Mouse (Mus musculus) intestine, postnatal 0 days (tissue): ENCODE results near the gene Mat2a. TPM values are rescaled to one million over a fixed set of nuclear protein-coding genes. Genes with fewer than 3 reads are reported as not detected.
A peak's percentile ranks its signal among the peaks of the same experiment; 100 is the strongest.

Source experiments
- ATAC-seq: fragments of 200-750 bp; cut with Nextera tagmentation; 2 replicates; pipeline ENCODE4 v1.8.0; 2017; ENCODE audit warnings: mild to moderate bottlenecking, moderate TSS enrichment, moderate library complexity
- H3K27ac ChIP-seq: fragments of 300-500 bp; sonication (generic); 2 replicates; pipeline ENCODE4 v1.5.1; 2014; ENCODE audit warnings: mild to moderate bottlenecking, low read depth, low read length, moderate library complexity
- H3K27me3 ChIP-seq: fragments of 300-500 bp; sonication (generic); replicated peaks from 2 replicates; pipeline ENCODE4 v1.6.1; 2014; ENCODE audit warnings: low read length, mixed read lengths; ENCODE audit not compliant: control insufficient read depth, insufficient read depth
- H3K36me3 ChIP-seq: fragments of 300-500 bp; sonication (generic); 2 replicates; pipeline ENCODE4 v1.6.1; 2014; ENCODE audit warnings: mild to moderate bottlenecking, moderate library complexity; ENCODE audit not compliant: control insufficient read depth, insufficient read depth
- H3K4me1 ChIP-seq: fragments of 300-500 bp; sonication (generic); replicated peaks from 2 replicates; pipeline ENCODE4 v1.6.1; 2014; ENCODE audit warnings: antibody characterized with exemption, low read length, mixed read lengths; ENCODE audit not compliant: control insufficient read depth, insufficient read depth
- H3K4me2 ChIP-seq: fragments of 300-500 bp; sonication (generic); replicated peaks from 2 replicates; pipeline ENCODE4 v1.6.1; 2014; ENCODE audit warnings: low read depth, mild to moderate bottlenecking, moderate library complexity
- H3K4me3 ChIP-seq: fragments of 300-500 bp; sonication (generic); 2 replicates; pipeline ENCODE4 v1.5.1; 2014; ENCODE audit warnings: low read depth, low read length
- H3K9ac ChIP-seq: fragments of 300-500 bp; sonication (generic); 2 replicates; pipeline ENCODE4 v1.6.1; 2014; ENCODE audit warnings: mild to moderate bottlenecking, low read depth, low read length
- H3K9me3 ChIP-seq: fragments of 300-500 bp; sonication (generic); 2 replicates; pipeline ENCODE4 v1.6.1; 2016; ENCODE audit warnings: mixed run types; ENCODE audit not compliant: control insufficient read depth
- CTCF ChIP-seq: sonication (generic); IDR thresholded peaks from 2 replicates; pipeline ENCODE4 v1.5.1; 2016; ENCODE audit warnings: low read depth, mild to moderate bottlenecking, control low read depth, antibody characterized with exemption, moderate library complexity
- WGBS: fragments of 180-500 bp; shearing (Covaris S2); extraction: QIAGEN DNeasy Blood & Tissue Kit; methylation state at CpG from one replicate; pipeline ENCODE4 v1.1.7; 2014; 5-methylcytosine and 5-hydroxymethylcytosine counted together
- polyA plus RNA-seq: library from polyadenylated mRNA; unstranded; fragments of >200 nt; fragmentation: Nextera tagmentation; extraction: Ambion mirVana; gene quantifications from 2 replicates; pipeline ENCODE4 v1.2.1, GENCODE M21; 2015

The Mat2a gene
- polyA plus RNA-seq, 1 experiment from 2014 or later = 120 TPM

DNA sequence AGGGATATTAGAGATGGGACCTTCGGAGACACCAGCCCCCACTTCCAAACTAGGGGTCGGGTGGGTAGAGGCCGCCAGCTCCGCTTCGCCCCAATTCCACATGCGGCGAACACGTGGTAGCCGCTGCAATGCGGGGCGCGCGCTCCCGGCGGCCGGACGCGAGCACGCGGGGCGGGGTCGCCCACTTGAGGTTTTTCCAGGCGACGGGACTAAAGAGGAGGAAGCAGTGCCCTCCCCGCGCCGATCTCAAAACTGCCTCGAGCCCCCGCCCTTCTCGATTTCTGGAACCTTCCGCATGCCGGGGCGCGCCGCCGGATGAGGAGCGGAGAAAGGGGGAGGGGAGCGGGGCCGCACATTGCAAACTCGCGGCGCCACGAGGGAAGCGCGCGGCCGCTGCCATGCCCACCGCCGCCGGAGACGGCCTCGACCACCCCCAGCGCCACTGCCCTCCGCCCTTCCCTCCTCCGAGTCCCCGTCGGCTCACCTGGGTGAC is 450 bp downstream of the Mat2a start:
- Histone ChIP-seq H3K36me3 (peaks cover 27% of the 10 kb centered on the region), H3K9me3 (no peaks in the 10 kb centered on the region), H3K27ac (peak overlapping the region; percentile 99), H3K27me3 (no peaks in the 10 kb centered on the region), H3K4me3 (peak overlapping the region; percentile 95), H3K4me2 (peak overlapping the region; percentile 85), H3K9ac (peak overlapping the region; percentile 96), H3K4me1 (0 out of 2 replicates have a peak, but pooled peaks cover 2% of the 10 kb centered on the region)
- under 1% methylated on average over 56 of the region's 57 CpGs for WGBS
- 0 out of 2 replicates have a peak, but pooled peaks have one; percentile 12 for TF ChIP-seq CTCF
- ATAC-seq = peak; percentile 74

DNA sequence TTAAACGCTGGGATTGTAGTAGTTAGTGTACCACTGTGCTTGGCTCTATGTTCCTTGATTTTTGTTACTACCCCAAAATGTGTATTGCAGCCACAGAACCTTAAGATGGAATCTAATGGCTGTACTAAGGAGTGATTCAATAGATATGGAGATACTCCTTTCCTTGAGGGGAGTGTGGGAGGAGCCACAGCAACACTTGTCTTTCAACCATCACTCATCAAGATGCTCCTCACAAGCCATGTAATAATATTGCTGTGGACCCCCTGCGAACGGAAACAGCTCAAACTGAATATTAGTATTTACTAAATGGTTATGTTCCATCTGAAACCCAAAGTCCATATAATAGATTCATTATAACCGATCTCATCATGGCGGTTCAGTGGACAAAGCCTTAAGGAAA is 1.1 kb downstream of the Mat2a start:
- Histone ChIP-seq H3K9ac (0 out of 2 replicates have a peak overlapping the region, but pooled peaks have one; percentile 96), H3K9me3 (no peaks in the 10 kb centered on the region), H3K4me2 (peak overlapping the region; percentile 85), H3K27ac (no peak overlapping the region), H3K4me1 (0 out of 2 replicates have a peak, but pooled peaks cover 2% of the 10 kb centered on the region), H3K27me3 (no peaks in the 10 kb centered on the region), H3K4me3 (peak overlapping the region; percentile 95), H3K36me3 (peaks cover 34% of the 10 kb centered on the region)
- no peak for ATAC-seq
- 1% methylated on average over 5 of the region's 5 CpGs for WGBS
- TF ChIP-seq CTCF = no peak

DNA sequence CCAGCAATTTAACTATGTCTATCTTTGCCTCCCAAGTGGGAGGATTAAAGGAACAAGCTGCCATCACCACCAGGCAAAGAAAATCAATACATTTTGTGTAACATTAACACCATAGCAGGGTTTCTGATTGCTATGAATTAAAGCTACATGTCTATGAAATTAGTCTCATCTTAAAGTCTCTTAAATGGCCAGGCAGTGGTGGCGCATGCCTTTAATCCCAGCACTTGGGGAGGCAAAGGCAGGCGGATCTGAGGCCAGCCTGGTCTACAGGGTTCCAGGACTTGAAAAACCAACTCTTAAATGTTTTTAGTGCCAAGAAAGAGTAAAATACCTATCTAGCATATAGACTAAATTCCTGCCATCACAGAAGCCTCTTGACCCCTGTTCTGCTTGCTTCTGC is 7.2 kb downstream of the Mat2a start:
- no peak for ATAC-seq

DNA sequence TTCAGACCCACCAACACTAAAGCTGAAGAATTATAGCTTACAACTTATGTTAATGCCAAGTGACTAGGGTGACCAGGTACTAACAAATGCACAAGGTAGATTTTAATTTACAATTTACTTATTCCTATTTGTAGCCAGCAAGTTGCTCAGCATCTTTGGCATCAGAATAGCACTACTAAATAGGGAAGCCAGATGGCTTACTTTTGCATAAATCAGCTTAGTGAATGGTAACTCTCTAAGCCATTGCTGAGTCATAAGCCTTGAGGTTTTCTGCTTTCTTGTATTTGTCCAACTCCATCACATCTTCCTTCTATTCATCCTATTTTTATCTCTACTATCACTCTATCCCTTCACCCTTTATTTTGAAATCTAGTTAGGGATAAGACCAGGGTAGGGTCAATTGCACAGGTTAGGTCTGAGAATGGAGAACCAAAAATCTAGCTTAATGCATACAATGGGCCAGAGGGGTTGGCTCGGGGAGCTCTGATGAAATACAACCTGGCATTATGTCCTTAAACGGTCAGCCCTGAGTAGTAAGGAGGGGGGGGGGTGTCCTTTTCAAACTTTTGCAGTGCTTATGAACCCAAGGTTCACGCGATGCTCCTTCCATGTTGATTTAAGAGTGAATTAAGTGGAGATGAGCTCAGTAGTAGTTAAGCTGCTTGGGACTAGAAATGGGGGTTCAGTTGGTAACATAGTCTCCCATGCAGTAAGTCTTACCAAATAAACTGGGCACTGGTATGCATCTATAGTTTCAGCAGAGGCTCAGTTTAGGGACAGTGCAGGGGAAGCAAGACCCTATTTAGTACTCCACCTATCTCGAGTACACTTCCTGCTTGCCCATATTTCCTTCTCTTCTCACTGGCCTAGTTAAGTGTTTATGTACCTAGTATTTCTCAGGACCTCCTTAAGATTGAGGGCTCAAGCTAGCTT is 8.1 kb downstream of the Mat2a start:
- no peak for ATAC-seq
- 47% methylated on average over 5 of the region's 5 CpGs for WGBS

More for the DNA sequence above, 7.2 kb downstream of the Mat2a start:
- Histone ChIP-seq H3K4me3 (no peak overlapping the region), H3K27me3 (no peaks in the 10 kb centered on the region), H3K9ac (no peak overlapping the region), H3K9me3 (no peaks in the 10 kb centered on the region), H3K36me3 (peaks cover 61% of the 10 kb centered on the region), H3K27ac (no peak overlapping the region), H3K4me1 (no peaks in the 10 kb centered on the region), H3K4me2 (no peak overlapping the region)
- TF ChIP-seq CTCF = no peak
- 92% methylated on average over 2 of the region's 2 CpGs for WGBS

DNA sequence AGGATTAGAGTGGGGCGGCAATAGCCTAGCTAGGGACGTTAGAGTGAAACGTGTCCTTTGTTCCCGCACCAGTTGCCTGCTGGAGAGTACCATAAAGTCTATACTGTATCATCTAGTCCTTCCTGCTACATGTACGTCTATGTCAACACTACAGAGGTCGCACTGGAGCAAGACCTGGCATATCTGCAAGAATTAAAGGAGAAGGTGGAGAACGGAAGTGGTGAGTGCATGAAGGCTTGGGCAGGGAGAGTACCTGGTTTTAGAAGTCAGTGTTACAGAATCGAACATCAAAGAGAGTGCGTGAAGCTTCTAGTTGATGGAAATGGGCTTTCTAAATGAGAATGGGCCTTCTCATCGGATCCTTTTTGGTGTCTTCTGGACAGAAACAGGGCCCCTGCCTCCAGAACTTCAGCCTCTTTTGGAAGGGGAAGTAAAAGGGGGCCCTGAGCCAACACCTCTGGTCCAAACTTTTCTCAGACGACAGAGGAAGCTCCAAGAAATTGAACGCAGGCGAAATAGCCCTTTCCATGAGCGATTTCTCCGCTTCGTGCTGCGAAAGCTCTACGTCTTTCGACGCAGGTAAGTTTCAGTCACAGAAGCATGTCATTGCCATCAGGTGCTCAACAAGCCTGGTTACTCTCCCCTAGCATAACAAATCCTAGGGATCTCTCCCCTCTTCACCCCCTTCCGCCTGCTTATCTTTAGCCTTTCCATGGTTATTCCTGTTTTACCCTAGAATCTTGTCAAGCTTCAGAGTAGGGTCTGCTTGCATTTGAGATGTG is 10.1 kb downstream of the Mat2a start:
- peaks cover 62% of the 10 kb centered on the region for H3K36me3 ChIP-seq
- TF ChIP-seq CTCF = peak; percentile 55
- no peak overlapping the region for H3K9ac ChIP-seq
- no peaks in the 10 kb centered on the region for H3K9me3 ChIP-seq
- H3K4me2 ChIP-seq = no peak overlapping the region
- H3K27me3 ChIP-seq = no peaks in the 10 kb centered on the region
- no peak for ATAC-seq
- no peak overlapping the region for H3K27ac ChIP-seq
- H3K4me1 ChIP-seq = no peaks in the 10 kb centered on the region
- WGBS = 79% methylated on average over 21 of the region's 21 CpGs
- H3K4me3 ChIP-seq = no peak overlapping the region

More for the DNA sequence above, 8.1 kb downstream of the Mat2a start:
- no peak overlapping the region for H3K27ac ChIP-seq
- H3K4me2 ChIP-seq = no peak overlapping the region
- no peaks in the 10 kb centered on the region for H3K4me1 ChIP-seq
- H3K27me3 ChIP-seq = no peaks in the 10 kb centered on the region
- no peaks in the 10 kb centered on the region for H3K9me3 ChIP-seq
- no peak for TF ChIP-seq CTCF
- no peak overlapping the region for H3K9ac ChIP-seq
- peaks cover 62% of the 10 kb centered on the region for H3K36me3 ChIP-seq
- no peak overlapping the region for H3K4me3 ChIP-seq

DNA sequence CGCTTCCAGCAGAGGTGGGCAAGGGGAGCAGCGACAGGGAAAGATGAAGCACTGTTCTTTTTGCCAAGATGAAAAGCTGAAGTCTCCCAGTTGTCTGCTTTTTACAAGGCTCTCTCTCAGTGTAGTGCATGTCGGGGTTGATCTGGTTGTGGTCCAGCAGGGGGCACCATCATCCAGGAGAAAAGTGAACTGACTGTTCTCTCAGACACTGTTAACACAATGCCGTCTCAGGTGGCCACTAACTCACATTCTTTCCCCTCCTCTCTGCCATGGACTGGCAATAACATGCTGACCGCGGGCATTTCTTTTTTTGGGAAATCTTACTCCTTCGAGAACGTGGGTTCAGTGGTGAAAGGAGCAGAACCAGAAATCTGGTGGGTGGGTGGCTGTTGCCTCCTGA is 11.3 kb downstream of the Mat2a start:
- Histone ChIP-seq H3K36me3 (peaks cover 65% of the 10 kb centered on the region), H3K4me2 (no peak overlapping the region), H3K4me3 (no peak overlapping the region), H3K4me1 (no peaks in the 10 kb centered on the region), H3K27ac (no peak overlapping the region), H3K27me3 (no peaks in the 10 kb centered on the region), H3K9ac (no peak overlapping the region), H3K9me3 (no peaks in the 10 kb centered on the region)
- peak; percentile 70 for ATAC-seq
- WGBS = 32% methylated on average over 8 of the region's 8 CpGs
- peak; percentile 91 for TF ChIP-seq CTCF
